ENCODE assay signal across 8 mouse cellular contexts in the genomic region with DNA sequence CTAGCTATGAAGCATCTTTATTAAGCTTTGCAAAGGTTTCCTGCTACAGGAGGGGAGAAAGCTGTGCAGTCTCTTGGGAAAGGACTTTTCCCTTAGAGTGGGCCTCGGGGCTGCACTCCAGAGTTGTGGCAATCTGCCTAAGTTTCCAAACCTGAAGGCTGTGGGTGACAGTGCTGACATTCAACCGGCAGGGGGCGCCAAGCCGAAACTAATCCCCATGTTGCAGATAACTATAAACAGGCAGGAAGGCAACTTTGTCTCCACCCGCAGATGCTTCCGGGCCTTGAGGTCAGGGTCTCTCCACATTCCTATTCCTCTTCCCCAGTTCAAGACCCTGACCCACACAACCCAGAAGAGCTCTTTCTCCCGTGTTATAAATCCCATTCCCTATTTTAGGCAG.
DNase-seq lines count a peak whose midpoint lies in the region; ATAC-seq and TF ChIP-seq lines count a peak whose summit lies in the region.

No protein-coding gene starts in this region.

- TF ChIP-seq CTCF in testis, adult 2 months (IDR thresholded peaks at IDR 0.05; ENCODE audit: control insufficient read depth, insufficient read depth, insufficient replicate concordance, low read depth, low read length), result peak; percentile 79; the same call in 1 of the 2 replicates

- H3K4me1 ChIP-seq in testis, adult 2 months (ENCODE audit: control insufficient read depth, insufficient read depth, low read length), result no peaks in the 10 kb centered on the region

- peak; percentile 52 for DNase-seq in gastrocnemius, postnatal 10 days
- no peak for DNase-seq in gastrocnemius, adult 8-10 months (ENCODE audit: low spot score in 2 of 2)
- peak; percentile 16 for DNase-seq in 3134 (ENCODE audit: extremely low read depth, insufficient read length, low spot score)
- peak; percentile 72 to 75 for DNase-seq in cerebellum, postnatal 36 days
- DNase-seq in kidney, postnatal 10 days, result peak; percentile 68
- peak; percentile 62 for DNase-seq in lung, postnatal 14 days

- H3K4me3 ChIP-seq in testis, adult 2 months (ENCODE audit: control insufficient read depth, low read depth, low read length), result no peak overlapping the region

- no peaks in the 10 kb centered on the region for H3K36me3 ChIP-seq in testis, adult 2 months (ENCODE audit: control insufficient read depth, insufficient read depth, low read length)

- H3K27ac ChIP-seq in testis, adult 2 months (ENCODE audit: control insufficient read depth, insufficient read depth, low read depth, low read length), result no peak overlapping the region

- H3K27me3 ChIP-seq in testis, adult 2 months (ENCODE audit: control insufficient read depth, insufficient read depth, low read length), result no peaks in the 10 kb centered on the region

- ATAC-seq in activated CD4-positive, CD25-positive, alpha-beta regulatory T cell, adult 4 months, result peak; percentile 32

- TF ChIP-seq POLR2A in testis, adult 2 months (IDR thresholded peaks at IDR 0.05; ENCODE audit: control insufficient read depth, low read depth, low read length), result no peak

Comparison
In these comparisons a context has a peak if more than half of its experiments do, and no peak if none do; other contexts are left out.
1. DNase-seq: peak in gastrocnemius, postnatal 10 days (single experiment), 3134 (single experiment), cerebellum, postnatal 36 days (2 of 2), kidney, postnatal 10 days (single experiment) and lung, postnatal 14 days (single experiment); none in gastrocnemius, adult 8-10 months (0 of 2).